Mouse (Mus musculus) G1E-ER4 (cell line): ENCODE data around the gene Gm572. TPM values are rescaled to one million over a fixed set of nuclear protein-coding genes. Genes with fewer than 3 reads are reported as not detected.

Experiments used
- GATA1 ChIP-seq: IDR thresholded peaks from one replicate; pipeline ENCODE4 v1.8.0; 2012; ENCODE audit warnings: low read length, inconsistent platforms
- polyA plus RNA-seq: library from polyadenylated mRNA; stranded (reverse); fragments of >175 nt; gene quantifications from 2 replicates; pipeline ENCODE4 v1.2.3, GENCODE M21; 2012

Gene Gm572
- polyA plus RNA-seq, 1 experiment: not detected

DNA sequence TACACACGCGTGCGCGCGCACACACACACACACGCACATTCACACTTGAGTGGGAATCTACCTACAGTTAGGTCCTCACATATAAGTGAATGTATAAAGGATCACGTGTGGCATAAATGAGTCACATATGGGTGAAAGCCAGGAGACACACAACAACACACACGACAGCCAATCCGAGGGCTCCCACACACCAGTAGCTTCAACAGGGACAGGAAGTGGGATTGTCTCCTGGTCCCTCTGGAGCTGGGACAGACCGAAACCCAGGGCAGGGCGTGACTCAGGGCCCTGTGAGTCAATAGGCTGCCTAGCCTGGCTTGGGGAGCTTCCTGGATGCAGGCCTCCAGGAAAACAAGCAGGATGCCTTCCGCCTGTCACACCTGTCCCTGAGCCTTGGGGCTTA, 71.6 kb downstream of the Gm572 start:
- no peak for TF ChIP-seq GATA1

DNA sequence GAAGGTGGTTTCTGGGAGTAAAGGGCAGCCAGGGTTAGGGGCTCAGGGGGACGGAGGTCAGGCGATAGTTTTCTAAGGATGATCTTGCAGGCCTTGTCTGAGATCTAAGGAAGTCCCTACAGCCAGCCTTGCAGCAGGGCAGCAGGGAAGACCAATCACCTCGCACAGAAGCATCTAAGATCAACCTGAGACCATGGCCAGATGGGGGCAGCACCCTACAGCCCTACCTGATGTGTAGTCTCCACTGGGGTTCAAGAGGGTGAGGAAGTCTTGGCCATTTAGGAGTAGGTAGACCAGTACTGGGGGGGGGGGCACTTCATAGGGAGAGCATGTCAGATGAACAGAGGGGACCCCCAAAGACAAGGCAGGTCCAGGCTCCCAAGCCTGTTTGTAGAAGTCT, 72.3 kb downstream of the Gm572 start:
- no peak for TF ChIP-seq GATA1

Other genes with a start within 250 kb of the Gm572 start
- 20.7 and 32.9 TPM in 2 replicates for gene Ubiad1, start 198.5 kb upstream of the Gm572 start, polyA plus RNA-seq
- gene Mtor, start 194.7 kb upstream of the Gm572 start, polyA plus RNA-seq: 11.7 and 15.5 TPM in 2 replicates
- gene Angptl7, start 142.9 kb upstream of the Gm572 start, polyA plus RNA-seq: not detected in 2 replicates
- gene Exosc10, start 84.9 kb upstream of the Gm572 start, polyA plus RNA-seq: 58.9 and 73.5 TPM in 2 replicates
- gene Srm, start 51.8 kb upstream of the Gm572 start, polyA plus RNA-seq: 516 and 529 TPM in 2 replicates
- 0.19 and 0.26 TPM in 2 replicates for gene Masp2, start 40.8 kb upstream of the Gm572 start, polyA plus RNA-seq
- gene Tardbp, start 16.3 kb upstream of the Gm572 start, polyA plus RNA-seq: 37.2 and 54.9 TPM in 2 replicates
- not detected in 2 replicates for gene Casz1, start 161.1 kb downstream of the Gm572 start, polyA plus RNA-seq